Mouse (Mus musculus) retina, embryonic 14.5 days (tissue): Measurements from ENCODE around the gene Ttn.
A peak's percentile ranks its signal among the peaks of the same experiment; 100 is the strongest.

Experiments
- DNase-seq: peaks from one replicate; pipeline ENCODE4 v3.0.0-alpha.2; 2015; ENCODE audit warnings: low spot score

Ttn gene

GRCm38 (mm10) chr2:76962045-76962432 is 20.3 kb downstream of the Ttn start:
- DNase-seq = no peak

- DNase-seq = no peak
Observed at GRCm38 (mm10) chr2:76961420-76962044, 20.8 kb downstream of the Ttn start.

GRCm38 (mm10) chr2:76949774-76950173 is 32.6 kb downstream of the Ttn start:
- no peak for DNase-seq

- DNase-seq = peak; percentile 28
Observed at GRCm38 (mm10) chr2:76938515-76938914, 43.8 kb downstream of the Ttn start.

GRCm38 (mm10) chr2:76929718-76930117 is 52.6 kb downstream of the Ttn start:
- peak; percentile 86 for DNase-seq

- DNase-seq = no peak
Observed at GRCm38 (mm10) chr2:76928816-76929215, 53.5 kb downstream of the Ttn start.

- no peak for DNase-seq
Observed at GRCm38 (mm10) chr2:76928298-76928697, 54.0 kb downstream of the Ttn start.

DNA sequence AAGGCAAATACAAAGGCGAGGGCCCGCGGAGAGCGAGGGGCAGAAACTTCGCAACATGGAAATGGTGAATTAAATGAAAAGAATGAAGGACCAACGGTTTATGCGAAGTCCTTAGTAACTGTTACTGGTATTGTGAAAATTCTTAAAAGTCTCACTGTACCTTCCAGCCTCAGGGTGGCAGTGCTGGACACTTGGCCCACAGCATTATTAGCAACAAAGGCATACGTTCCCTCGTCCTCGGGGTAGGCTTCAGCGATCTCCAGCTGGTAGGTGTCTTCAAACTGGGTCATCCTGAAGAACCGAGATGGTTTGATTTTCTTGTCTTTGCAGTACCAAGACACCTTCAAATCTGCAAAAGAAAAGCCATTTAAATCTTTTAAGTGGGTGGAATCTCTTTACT is 55.4 kb downstream of the Ttn start:
- peak; percentile 27 for DNase-seq

GRCm38 (mm10) chr2:76914959-76915358 is 67.4 kb downstream of the Ttn start:
- no peak for DNase-seq

GRCm38 (mm10) chr2:76908705-76909457 is 73.5 kb downstream of the Ttn start:
- no peak for DNase-seq

- DNase-seq = no peak
Observed at GRCm38 (mm10) chr2:76903351-76903750, 79.0 kb downstream of the Ttn start.

GRCm38 (mm10) chr2:76901476-76902086 is 80.8 kb downstream of the Ttn start:
- no peak for DNase-seq

GRCm38 (mm10) chr2:76899886-76900285 is 82.5 kb downstream of the Ttn start:
- no peak for DNase-seq

DNA sequence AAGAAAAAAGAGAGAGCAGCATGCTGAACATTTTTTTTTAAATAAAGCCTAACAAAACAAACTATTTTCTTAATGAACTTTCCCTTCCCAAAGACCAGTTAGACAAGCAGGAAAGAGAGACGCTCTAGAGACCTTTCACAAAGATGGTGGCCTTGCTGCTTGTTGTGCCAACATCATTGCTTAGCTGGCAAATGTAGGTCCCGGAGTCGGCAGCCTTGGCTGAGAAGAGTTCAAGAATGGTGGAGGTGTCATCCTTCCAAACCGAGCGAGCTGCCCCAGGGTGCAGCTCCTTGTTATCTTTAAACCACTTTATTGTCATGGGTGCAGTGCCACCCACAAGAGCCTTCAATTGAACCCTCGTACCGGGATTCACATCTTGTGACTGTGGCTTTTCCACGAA is 85.4 kb downstream of the Ttn start:
- no peak for DNase-seq

DNA sequence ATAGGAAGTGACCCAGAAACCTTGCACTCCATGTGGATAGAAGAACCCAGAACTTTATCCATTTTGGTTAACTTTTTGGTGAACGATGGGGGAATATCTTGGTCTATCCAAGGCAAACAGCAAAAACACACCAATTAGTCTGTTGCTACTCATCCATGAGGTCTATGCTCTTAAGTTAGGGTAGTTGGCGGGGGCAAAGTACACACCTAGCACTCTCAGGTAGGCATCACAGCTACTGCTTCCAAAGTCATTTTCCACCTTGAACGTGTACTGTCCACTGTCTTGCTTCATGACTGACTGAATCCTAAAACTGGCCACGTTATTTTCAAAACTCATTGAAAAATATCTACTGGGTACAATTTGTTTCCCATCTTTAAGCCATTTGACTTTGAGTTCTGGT is 87.0 kb downstream of the Ttn start:
- DNase-seq = no peak

DNA sequence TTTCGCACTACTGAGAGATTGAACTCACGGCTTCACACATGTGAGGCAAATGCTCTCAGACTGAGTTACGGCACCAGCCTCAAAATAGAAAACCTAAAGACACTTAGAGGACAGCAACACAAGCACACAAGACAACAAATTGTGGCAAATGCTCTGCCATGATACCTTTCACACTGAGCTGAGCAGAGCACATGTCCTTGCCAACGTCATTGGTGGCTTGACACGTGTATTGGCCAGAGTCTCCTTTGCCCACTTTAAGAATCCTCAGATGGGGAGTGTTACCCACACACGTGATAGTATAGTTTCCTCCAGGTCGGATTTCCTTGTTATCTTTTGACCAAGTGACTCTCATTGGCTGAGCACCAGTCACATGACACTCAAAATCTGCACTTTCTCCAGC is 93.6 kb downstream of the Ttn start:
- no peak for DNase-seq

GRCm38 (mm10) chr2:76885855-76886254 is 96.5 kb downstream of the Ttn start:
- no peak for DNase-seq

- DNase-seq = no peak
Observed at GRCm38 (mm10) chr2:76881406-76881805, 100.9 kb downstream of the Ttn start.

GRCm38 (mm10) chr2:76875587-76875986 is 106.8 kb downstream of the Ttn start:
- no peak for DNase-seq

DNA sequence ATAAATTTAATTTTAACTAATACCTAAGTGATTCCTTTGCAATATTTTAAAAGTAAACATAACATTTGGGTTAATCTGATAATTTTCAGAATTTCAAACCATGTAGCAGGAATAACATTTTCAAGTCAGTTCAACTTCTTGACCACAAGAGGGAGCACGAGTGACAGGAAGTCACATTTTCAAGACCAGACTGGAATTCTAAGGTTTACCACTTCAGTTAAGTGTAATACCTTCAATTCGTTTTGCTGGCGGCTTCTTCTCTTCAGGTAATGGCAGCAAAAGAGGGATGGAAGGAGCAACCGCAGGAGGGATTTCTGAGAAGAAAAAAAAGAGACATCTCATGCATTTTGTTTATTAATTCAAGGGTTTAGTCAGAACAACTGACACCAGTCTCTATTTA is 115.4 kb downstream of the Ttn start:
- peak; percentile 75 for DNase-seq

DNA sequence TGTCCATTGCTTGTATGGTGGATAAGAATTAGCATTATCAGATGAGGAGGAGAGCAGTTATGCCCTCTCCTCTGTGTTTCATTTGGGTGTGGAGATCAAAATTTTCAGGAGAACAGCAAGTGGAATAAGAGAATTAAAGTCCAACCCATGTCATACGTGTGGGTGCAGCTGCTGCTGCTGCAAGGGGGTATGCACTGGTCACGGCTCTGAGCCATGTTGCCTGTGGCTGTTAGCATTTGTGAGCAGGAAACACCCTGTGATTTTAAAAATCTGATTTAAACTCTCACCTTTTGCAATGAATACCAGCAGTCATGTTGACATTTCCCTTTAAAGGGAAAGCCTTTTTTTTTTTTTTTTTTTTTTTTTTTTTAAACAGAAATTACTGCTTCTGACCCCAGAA is 116.8 kb downstream of the Ttn start:
- DNase-seq = no peak

DNA sequence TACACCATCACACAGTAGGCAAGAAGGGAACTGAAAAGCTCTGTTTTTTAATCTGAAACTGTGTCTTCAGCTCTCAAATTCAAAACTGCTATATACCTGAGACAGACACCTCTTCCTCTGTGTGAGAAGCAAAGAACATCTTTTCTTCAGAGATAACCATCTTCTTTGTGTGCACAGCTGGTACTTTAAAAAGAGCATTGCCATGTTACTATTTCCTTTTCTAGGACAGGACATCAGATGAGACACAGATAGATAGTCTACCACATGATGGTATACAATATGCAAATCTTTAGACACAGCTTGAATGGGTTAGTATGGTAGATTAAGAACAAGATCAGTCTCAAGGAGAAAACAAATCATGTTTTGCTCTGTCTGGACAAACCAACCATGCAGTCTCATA is 121.0 kb downstream of the Ttn start:
- DNase-seq = no peak

- no peak for DNase-seq
Observed at GRCm38 (mm10) chr2:76850066-76850465, 132.3 kb downstream of the Ttn start.
